Mouse (Mus musculus) hindbrain, embryonic 10.5 days (tissue): Measurements from ENCODE around the gene Aasdhppt. TPM values are rescaled to one million over a fixed set of nuclear protein-coding genes. Genes with fewer than 3 reads are reported as not detected.

Source experiments
- DNase-seq: peaks from one replicate; pipeline ENCODE4 v3.0.0-alpha.2; 2017; ENCODE audit warnings: low spot score
- H3K27ac ChIP-seq: fragments of 300-500 bp; sonication (generic); 2 replicates; pipeline ENCODE4 v1.5.1; 2016; ENCODE audit warnings: mild to moderate bottlenecking, moderate library complexity
- H3K27me3 ChIP-seq: fragments of 300-500 bp; sonication (generic); 2 replicates; pipeline ENCODE4 v1.6.1; 2016; ENCODE audit warnings: mild to moderate bottlenecking; ENCODE audit not compliant: poor library complexity, insufficient read depth, severe bottlenecking
- H3K36me3 ChIP-seq: fragments of 300-500 bp; sonication (generic); 2 replicates; pipeline ENCODE4 v1.6.1; 2016; ENCODE audit warnings: mild to moderate bottlenecking, moderate library complexity
- H3K4me1 ChIP-seq: fragments of 300-500 bp; sonication (generic); replicated peaks from 2 replicates; pipeline ENCODE4 v1.6.1; 2016; ENCODE audit warnings: mild to moderate bottlenecking
- H3K4me3 ChIP-seq: fragments of 300-500 bp; sonication (generic); 2 replicates; pipeline ENCODE4 v1.5.1; 2016; ENCODE audit warnings: mild to moderate bottlenecking, moderate library complexity
- H3K9me3 ChIP-seq: fragments of 300-500 bp; sonication (generic); 2 replicates; pipeline ENCODE4 v1.6.1; 2016; ENCODE audit warnings: mild to moderate bottlenecking, moderate library complexity
- whole genome bisulfite sequencing: fragments of 180-500 bp; shearing (Covaris S2); methylation state at CpG from one replicate; pipeline ENCODE4 v1.1.7; 2016; 5-methylcytosine and 5-hydroxymethylcytosine counted together
- polyA plus RNA-seq: library from polyadenylated mRNA; unstranded; fragments of >200 nt; fragmentation: Nextera tagmentation; extraction: Ambion mirVana; gene quantifications from 2 replicates; pipeline ENCODE4 v1.2.1, GENCODE M21; 2016

The Aasdhppt gene
- polyA plus RNA-seq: 25.0 and 29.1 TPM in 2 replicates

GRCm38 (mm10) chr9:4309351-4310085 is at the start of gene Aasdhppt, which contains the start of gene Kbtbd3:
Gene Aasdhppt, minus strand, starts transcription at chr9:4309471.
Gene Kbtbd3, plus strand, starts transcription at chr9:4309833.
- Histone ChIP-seq H3K27me3 (no peaks in the 10 kb centered on the region), H3K9me3 (no peaks in the 10 kb centered on the region), H3K4me3 (peak within 1 kb of the TSS; percentile 75), H3K4me1 (peaks cover 21% of the 10 kb centered on the region), H3K36me3 (0 out of 2 replicates have a peak, but pooled peaks cover 2% of the 10 kb centered on the region), H3K27ac (peak within 1 kb of the TSS; percentile 93)
- DNase-seq: peak; percentile 99
- under 1% methylated on average over 53 of the region's 53 CpGs for WGBS

- Histone ChIP-seq H3K4me3 (no peak overlapping the region), H3K9me3 (no peaks in the 10 kb centered on the region), H3K27ac (no peak overlapping the region), H3K36me3 (no peaks in the 10 kb centered on the region), H3K4me1 (no peaks in the 10 kb centered on the region), H3K27me3 (no peaks in the 10 kb centered on the region)
- WGBS: 84% methylated on average over 1 of the region's 1 CpGs
- DNase-seq: no peak
Measured at GRCm38 (mm10) chr9:4353163-4353562, 43.9 kb upstream of the Aasdhppt start.

- Histone ChIP-seq H3K27me3 (no peaks in the 10 kb centered on the region), H3K4me1 (no peaks in the 10 kb centered on the region), H3K36me3 (0 out of 2 replicates have a peak, but pooled peaks cover 5% of the 10 kb centered on the region), H3K27ac (no peak overlapping the region), H3K9me3 (peaks cover 8% of the 10 kb centered on the region; the same call in 1 of the 2 replicates), H3K4me3 (no peak overlapping the region)
- 88% methylated on average over 6 of the region's 6 CpGs for WGBS
- DNase-seq: no peak
Measured at GRCm38 (mm10) chr9:4318939-4319721, 9.9 kb upstream of the Aasdhppt start.

GRCm38 (mm10) chr9:4315746-4316145 is 6.5 kb upstream of the Aasdhppt start:
- Histone ChIP-seq H3K27ac (no peak overlapping the region), H3K4me3 (no peak overlapping the region), H3K27me3 (no peaks in the 10 kb centered on the region), H3K4me1 (peaks cover 2% of the 10 kb centered on the region), H3K9me3 (no peaks in the 10 kb centered on the region), H3K36me3 (0 out of 2 replicates have a peak, but pooled peaks cover 2% of the 10 kb centered on the region)
- WGBS: 86% methylated on average over 2 of the region's 2 CpGs
- DNase-seq: no peak

GRCm38 (mm10) chr9:4313946-4314345 is 4.7 kb upstream of the Aasdhppt start:
- Histone ChIP-seq H3K27me3 (no peaks in the 10 kb centered on the region), H3K4me1 (peaks cover 9% of the 10 kb centered on the region), H3K27ac (no peak overlapping the region), H3K36me3 (0 out of 2 replicates have a peak, but pooled peaks cover 2% of the 10 kb centered on the region), H3K9me3 (no peaks in the 10 kb centered on the region), H3K4me3 (no peak overlapping the region)
- WGBS: 92% methylated on average over 4 of the region's 4 CpGs
- no peak for DNase-seq

GRCm38 (mm10) chr9:4311162-4311561 is 1.9 kb upstream of the Aasdhppt start:
- Histone ChIP-seq H3K4me1 (peaks cover 21% of the 10 kb centered on the region), H3K9me3 (no peaks in the 10 kb centered on the region), H3K27ac (no peak overlapping the region), H3K27me3 (no peaks in the 10 kb centered on the region), H3K36me3 (0 out of 2 replicates have a peak, but pooled peaks cover 2% of the 10 kb centered on the region), H3K4me3 (0 out of 2 replicates have a peak overlapping the region, but pooled peaks have one; percentile 75)
- no peak for DNase-seq
- 84% methylated on average over 3 of the region's 3 CpGs for whole genome bisulfite sequencing

GRCm38 (mm10) chr9:4310706-4311105 is 1.4 kb upstream of the Aasdhppt start:
- no peak for DNase-seq
- no peak overlapping the region for H3K27ac ChIP-seq
- WGBS: 81% methylated on average over 3 of the region's 3 CpGs

GRCm38 (mm10) chr9:4308628-4309350 is 482 bp downstream of the Aasdhppt start:
- no peak for DNase-seq
- no peaks in the 10 kb centered on the region for H3K27me3 ChIP-seq
- H3K4me3 ChIP-seq: peak overlapping the region; percentile 75
- H3K9me3 ChIP-seq: no peaks in the 10 kb centered on the region
- no peaks in the 10 kb centered on the region for H3K36me3 ChIP-seq
- under 1% methylated on average over 36 of the region's 36 CpGs for WGBS
- peak overlapping the region; percentile 93 for H3K27ac ChIP-seq
- H3K4me1 ChIP-seq: peaks cover 21% of the 10 kb centered on the region

More at GRCm38 (mm10) chr9:4310706-4311105, 1.4 kb upstream of the Aasdhppt start:
- H3K4me1 ChIP-seq: peaks cover 21% of the 10 kb centered on the region
- H3K27me3 ChIP-seq: no peaks in the 10 kb centered on the region
- H3K4me3 ChIP-seq: peak overlapping the region; percentile 75
- no peaks in the 10 kb centered on the region for H3K9me3 ChIP-seq
- H3K36me3 ChIP-seq: 0 out of 2 replicates have a peak, but pooled peaks cover 2% of the 10 kb centered on the region

GRCm38 (mm10) chr9:4304867-4305266 is 4.4 kb downstream of the Aasdhppt start:
- Histone ChIP-seq H3K4me3 (no peak overlapping the region), H3K36me3 (peaks cover 26% of the 10 kb centered on the region), H3K27me3 (no peaks in the 10 kb centered on the region), H3K27ac (no peak overlapping the region), H3K9me3 (no peaks in the 10 kb centered on the region), H3K4me1 (peaks cover 12% of the 10 kb centered on the region)
- 65% methylated on average over 1 of the region's 1 CpGs for WGBS
- DNase-seq: no peak

- no peak overlapping the region for H3K4me3 ChIP-seq
- no peaks in the 10 kb centered on the region for H3K27me3 ChIP-seq
- no peak overlapping the region for H3K27ac ChIP-seq
- WGBS: 93% methylated on average over 2 of the region's 2 CpGs
- DNase-seq: no peak
- peaks cover 58% of the 10 kb centered on the region for H3K36me3 ChIP-seq
- no peaks in the 10 kb centered on the region for H3K9me3 ChIP-seq
- H3K4me1 ChIP-seq: no peaks in the 10 kb centered on the region
Measured at GRCm38 (mm10) chr9:4300466-4300865, 8.8 kb downstream of the Aasdhppt start.

- 1% methylated on average over 3 of the region's 3 CpGs for WGBS
- DNase-seq: no peak
- no peaks in the 10 kb centered on the region for H3K4me1 ChIP-seq
- no peaks in the 10 kb centered on the region for H3K9me3 ChIP-seq
- H3K27me3 ChIP-seq: no peaks in the 10 kb centered on the region
- peaks cover 16% of the 10 kb centered on the region for H3K36me3 ChIP-seq
- H3K4me3 ChIP-seq: no peak overlapping the region
- H3K27ac ChIP-seq: no peak overlapping the region
Measured at GRCm38 (mm10) chr9:4283850-4284249, 25.4 kb downstream of the Aasdhppt start.

GRCm38 (mm10) chr9:4266881-4267280 is 42.4 kb downstream of the Aasdhppt start:
- no peak for DNase-seq
- H3K9me3 ChIP-seq: peaks cover 11% of the 10 kb centered on the region; the same call in 1 of the 2 replicates
- WGBS: 87% methylated on average over 3 of the region's 3 CpGs
- no peak overlapping the region for H3K4me3 ChIP-seq
- H3K27me3 ChIP-seq: no peaks in the 10 kb centered on the region
- no peaks in the 10 kb centered on the region for H3K36me3 ChIP-seq
- no peaks in the 10 kb centered on the region for H3K4me1 ChIP-seq
- H3K27ac ChIP-seq: no peak overlapping the region
